Mouse (Mus musculus): Measurements from ENCODE around the gene Heyl. TPM values are rescaled to one million over a fixed set of nuclear protein-coding genes. Genes with fewer than 3 reads are reported as not detected.

Gene Heyl
- polyA plus RNA-seq, 1 experiment from 2014 or later: 0.78 TPM

DNA sequence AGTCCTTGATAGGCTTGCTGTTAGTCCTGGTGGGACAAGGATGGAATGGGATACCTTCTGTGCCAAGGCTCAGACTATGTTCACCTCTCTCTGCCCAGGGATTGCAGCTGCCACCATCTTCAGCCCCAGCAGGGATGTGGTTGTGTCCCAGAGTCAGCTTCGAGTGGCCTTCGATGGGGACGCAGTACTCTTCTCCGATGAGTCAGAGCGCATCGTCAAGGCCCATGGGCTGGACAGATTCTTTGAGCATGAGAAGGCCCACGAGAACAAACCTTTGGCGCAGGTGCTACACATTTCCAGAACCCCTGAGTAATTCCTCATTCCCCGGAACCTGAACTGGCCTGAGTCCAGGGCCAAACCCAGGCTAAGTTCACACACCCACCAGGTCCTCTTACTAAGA is 19.4 kb upstream of the Heyl start:
- H3K9ac ChIP-seq (replicated peaks): no peak overlapping the region
- H3K27me3 ChIP-seq (ENCODE audit: insufficient read depth, low read length): 0 out of 2 replicates have a peak, but pooled peaks cover 3% of the 10 kb centered on the region
- H3K36me3 ChIP-seq (replicated peaks; ENCODE audit: insufficient read depth, low read length): no peaks in the 10 kb centered on the region
- ATAC-seq (no peak), DNase-seq (no peak)
- H3K27ac ChIP-seq (ENCODE audit: low read depth): no peak overlapping the region
- H3K4me1 ChIP-seq (ENCODE audit: insufficient read depth): no peaks in the 10 kb centered on the region
- no peak overlapping the region for H3K4me3 ChIP-seq (ENCODE audit: low read depth, low read length)
- 83% methylated on average over 9 of the region's 9 CpGs for WGBS (ENCODE audit: insufficient replicate concordance)
- TF ChIP-seq CTCF (IDR thresholded peaks at IDR 0.05; ENCODE audit: low read depth): no peak
- no peak for TF ChIP-seq EP300 (IDR thresholded peaks at IDR 0.05; ENCODE audit: low read depth)
- H3K4me2 ChIP-seq (ENCODE audit: low read depth, low read length): no peak overlapping the region
- no peaks in the 10 kb centered on the region for H3K9me3 ChIP-seq (ENCODE audit: low read length)

DNA sequence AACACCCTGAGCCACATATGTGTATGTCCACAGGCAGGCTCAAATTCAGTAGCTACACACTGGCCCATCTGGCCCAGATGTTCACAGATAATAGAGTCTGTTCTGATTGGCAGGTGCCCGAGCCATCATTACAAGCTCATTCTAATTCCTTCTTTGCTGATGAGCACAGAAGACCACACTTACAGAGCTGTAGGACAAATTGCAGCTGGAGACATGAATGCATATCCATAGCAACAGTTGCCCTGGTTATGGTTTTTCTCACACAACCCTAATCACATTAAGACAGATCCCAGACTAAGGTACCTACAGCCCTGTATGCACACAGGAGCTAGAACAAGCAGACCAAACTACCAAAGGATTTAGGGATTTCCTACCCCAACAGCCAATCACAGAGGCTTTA is 18.0 kb upstream of the Heyl start:
- Histone ChIP-seq H3K4me1 (ENCODE audit: insufficient read depth) (peaks cover 3% of the 10 kb centered on the region), H3K27me3 (ENCODE audit: insufficient read depth, low read length) (0 out of 2 replicates have a peak, but pooled peaks cover 3% of the 10 kb centered on the region), H3K27ac (ENCODE audit: low read depth) (no peak overlapping the region), H3K9ac (replicated peaks) (no peak overlapping the region), H3K4me3 (ENCODE audit: low read depth, low read length) (no peak overlapping the region), H3K4me2 (ENCODE audit: low read depth, low read length) (no peak overlapping the region), H3K36me3 (replicated peaks; ENCODE audit: insufficient read depth, low read length) (no peaks in the 10 kb centered on the region), H3K9me3 (ENCODE audit: low read length) (no peaks in the 10 kb centered on the region)
- DNase-seq (no peak), ATAC-seq (no peak)
- WGBS (ENCODE audit: insufficient replicate concordance): 64% methylated on average over 1 of the region's 1 CpGs
- TF ChIP-seq CTCF (IDR thresholded peaks at IDR 0.05; ENCODE audit: low read depth) (no peak), EP300 (IDR thresholded peaks at IDR 0.05; ENCODE audit: low read depth) (no peak)

DNA sequence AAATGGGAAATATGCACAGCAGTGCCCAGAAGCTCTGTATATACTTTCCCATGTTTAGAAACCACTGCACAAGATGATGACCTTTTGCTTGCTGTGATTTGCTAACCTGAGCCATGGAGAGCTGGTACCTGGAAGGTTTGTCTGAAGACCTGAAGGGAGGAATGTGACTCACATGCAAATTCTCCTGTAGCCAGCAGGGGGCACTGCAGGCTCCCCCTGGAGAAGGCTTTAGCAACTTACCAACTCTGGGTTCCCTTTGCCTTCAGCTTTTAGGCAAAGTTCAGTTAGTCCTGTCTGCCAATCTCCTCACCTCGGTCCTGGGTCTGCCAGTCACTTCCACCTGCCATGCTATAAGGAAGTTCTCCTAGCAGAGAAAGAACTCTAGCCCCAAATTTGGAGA is 16.6 kb upstream of the Heyl start:
- peaks cover 5% of the 10 kb centered on the region for H3K4me1 ChIP-seq (ENCODE audit: insufficient read depth)
- no peak overlapping the region for H3K4me2 ChIP-seq (ENCODE audit: low read depth, low read length)
- ATAC-seq (no peak), DNase-seq (peak; percentile 49)
- peak; percentile 86 for TF ChIP-seq CTCF (IDR thresholded peaks at IDR 0.05; ENCODE audit: low read depth)
- no peak for TF ChIP-seq EP300 (IDR thresholded peaks at IDR 0.05; ENCODE audit: low read depth)
- no peaks in the 10 kb centered on the region for H3K36me3 ChIP-seq (replicated peaks; ENCODE audit: insufficient read depth, low read length)
- no peak overlapping the region for H3K27ac ChIP-seq (ENCODE audit: low read depth)
- 0% methylated on average over 1 of the region's 1 CpGs for WGBS (ENCODE audit: insufficient replicate concordance)
- H3K9me3 ChIP-seq (ENCODE audit: low read length): no peaks in the 10 kb centered on the region
- H3K27me3 ChIP-seq (ENCODE audit: insufficient read depth, low read length): 0 out of 2 replicates have a peak, but pooled peaks cover 3% of the 10 kb centered on the region
- H3K4me3 ChIP-seq (ENCODE audit: low read depth, low read length): no peak overlapping the region
- H3K9ac ChIP-seq (replicated peaks): no peak overlapping the region

GRCm38 (mm10) chr4:123219720-123220357 is 13.5 kb upstream of the Heyl start:
- Histone ChIP-seq H3K9me3 (ENCODE audit: low read length) (no peaks in the 10 kb centered on the region), H3K4me3 (ENCODE audit: low read depth, low read length) (no peak overlapping the region), H3K4me2 (ENCODE audit: low read depth, low read length) (no peak overlapping the region), H3K27ac (ENCODE audit: low read depth) (no peak overlapping the region), H3K27me3 (ENCODE audit: insufficient read depth, low read length) (no peaks in the 10 kb centered on the region), H3K4me1 (ENCODE audit: insufficient read depth) (peaks cover 5% of the 10 kb centered on the region), H3K36me3 (replicated peaks; ENCODE audit: insufficient read depth, low read length) (no peaks in the 10 kb centered on the region), H3K9ac (replicated peaks) (no peak overlapping the region)
- 66% methylated on average over 15 of the region's 15 CpGs for WGBS (ENCODE audit: insufficient replicate concordance)
- ATAC-seq (peak; percentile 66), DNase-seq (peak; percentile 76)
- TF ChIP-seq EP300 (IDR thresholded peaks at IDR 0.05; ENCODE audit: low read depth): no peak
- TF ChIP-seq CTCF (IDR thresholded peaks at IDR 0.05; ENCODE audit: low read depth): peak; percentile 98

DNA sequence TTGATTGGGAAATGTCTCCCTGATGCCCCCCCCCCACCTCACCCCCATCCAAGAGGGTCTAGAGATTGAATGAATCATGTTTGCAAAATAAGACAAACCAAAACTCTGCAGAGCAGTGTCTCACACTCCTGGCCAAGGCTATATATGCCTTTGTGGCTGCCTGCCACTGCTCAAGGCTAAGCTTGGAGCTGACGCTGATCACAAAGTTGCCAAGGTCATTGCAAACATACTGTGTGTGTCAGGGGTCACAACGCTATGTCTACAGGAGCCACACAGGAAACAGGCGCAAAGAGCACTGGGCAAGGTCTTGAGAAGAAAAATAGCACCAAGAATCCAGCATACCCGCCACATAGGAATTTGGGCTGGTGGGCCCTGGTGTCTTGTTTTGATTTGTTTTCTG is 12.7 kb upstream of the Heyl start:
- no peaks in the 10 kb centered on the region for H3K36me3 ChIP-seq (replicated peaks; ENCODE audit: insufficient read depth, low read length)
- H3K27me3 ChIP-seq (ENCODE audit: insufficient read depth, low read length): no peaks in the 10 kb centered on the region
- H3K9ac ChIP-seq (replicated peaks): no peak overlapping the region
- no peak overlapping the region for H3K4me3 ChIP-seq (ENCODE audit: low read depth, low read length)
- WGBS (ENCODE audit: insufficient replicate concordance): 57% methylated on average over 4 of the region's 4 CpGs
- H3K4me2 ChIP-seq (ENCODE audit: low read depth, low read length): no peak overlapping the region
- H3K27ac ChIP-seq (ENCODE audit: low read depth): no peak overlapping the region
- DNase-seq (no peak), ATAC-seq (peak; percentile 66; the same call in 1 of the 2 replicates)
- peaks cover 5% of the 10 kb centered on the region for H3K4me1 ChIP-seq (ENCODE audit: insufficient read depth)
- TF ChIP-seq EP300 (IDR thresholded peaks at IDR 0.05; ENCODE audit: low read depth) (no peak), CTCF (IDR thresholded peaks at IDR 0.05; ENCODE audit: low read depth) (no peak)
- H3K9me3 ChIP-seq (ENCODE audit: low read length): no peaks in the 10 kb centered on the region

GRCm38 (mm10) chr4:123223309-123223708 is 10.0 kb upstream of the Heyl start:
- H3K9me3 ChIP-seq (ENCODE audit: low read length): no peaks in the 10 kb centered on the region
- WGBS (ENCODE audit: insufficient replicate concordance): 67% methylated on average over 3 of the region's 3 CpGs
- H3K27me3 ChIP-seq (ENCODE audit: insufficient read depth, low read length): no peaks in the 10 kb centered on the region
- H3K4me2 ChIP-seq (ENCODE audit: low read depth, low read length): no peak overlapping the region
- peak; percentile 37 for DNase-seq
- H3K4me1 ChIP-seq (ENCODE audit: insufficient read depth): peaks cover 5% of the 10 kb centered on the region
- H3K4me3 ChIP-seq (ENCODE audit: low read depth, low read length): no peak overlapping the region
- no peaks in the 10 kb centered on the region for H3K36me3 ChIP-seq (replicated peaks; ENCODE audit: insufficient read depth, low read length)
- H3K9ac ChIP-seq (replicated peaks): no peak overlapping the region
- no peak for ATAC-seq
- TF ChIP-seq EP300 (IDR thresholded peaks at IDR 0.05; ENCODE audit: low read depth): no peak
- TF ChIP-seq CTCF (IDR thresholded peaks at IDR 0.05; ENCODE audit: low read depth): peak; percentile 59
- no peak overlapping the region for H3K27ac ChIP-seq (ENCODE audit: low read depth)
